Mouse (Mus musculus): ENCODE measurements around the gene Prkx. TPM values are rescaled to one million over a fixed set of nuclear protein-coding genes. Genes with fewer than 3 reads are reported as not detected.

Gene Prkx
- polyA plus RNA-seq (2015; fragmentation: Nextera tagmentation; extraction: Ambion mirVana) = 4.2 and 5.1 TPM in 2 replicates

GRCm38 (mm10) chrX:77796238-77796835, at the start of gene Prkx:
Gene Prkx (minus strand): TSS chrX:77796278.

Other genes with a start within 250 kb of the Prkx start
- not detected in 2 replicates for gene Pbsn, start 57.3 kb upstream of the Prkx start, polyA plus RNA-seq (2015; fragmentation: Nextera tagmentation; extraction: Ambion mirVana)
- not detected in 2 replicates for gene Gm14744, start 68.5 kb upstream of the Prkx start, polyA plus RNA-seq (2015; fragmentation: Nextera tagmentation; extraction: Ambion mirVana)
- gene 5430402E10Rik, start 128.8 kb upstream of the Prkx start, polyA plus RNA-seq (2015; fragmentation: Nextera tagmentation; extraction: Ambion mirVana) = not detected in 2 replicates

Measured in spleen, postnatal 0 days (tissue).